Mouse (Mus musculus): ENCODE data around the gene Gm9970. TPM values are rescaled to one million over a fixed set of nuclear protein-coding genes. Genes with fewer than 3 reads are reported as not detected.

Gm9970 gene
- polyA plus RNA-seq (2012; rRNA removed; ENCODE audit: low replicate concordance), result 1.2 TPM in 1 of 2 replicates, not detected in the other

GRCm38 (mm10) chr5:31240637-31241521 is at the start of gene Gm9970, which contains the start of gene Nrbp1:
TSS of gene Gm9970 (minus strand) at chr5:31241232.
TSS of gene Nrbp1 (plus strand) at chr5:31240864.

GRCm38 (mm10) chr5:31251541-31252101 is 10.6 kb upstream of the Gm9970 start, which contains the start of gene Krtcap3:
TSS of gene Krtcap3 (plus strand) at chr5:31251691.

GRCm38 (mm10) chr5:31220448-31221303 is 20.4 kb downstream of the Gm9970 start, which contains the start of gene Ppm1g:
TSS of gene Ppm1g (minus strand) at chr5:31220687.

GRCm38 (mm10) chr5:31201742-31202590 is 39.1 kb downstream of the Gm9970 start, which contains the start of gene Zfp513:
TSS of gene Zfp513 (minus strand) at chr5:31202303.

GRCm38 (mm10) chr5:31192939-31193630 is 47.9 kb downstream of the Gm9970 start, which contains the start of the genes Snx17 and Eif2b4:
TSS of gene Snx17 (plus strand) at chr5:31193227.
TSS of gene Eif2b4 (minus strand) at chr5:31193430.

Other genes starting within 250 kb of the Gm9970 start
- gene Atraid, start 192.9 kb downstream of the Gm9970 start, polyA plus RNA-seq (2012; rRNA removed; ENCODE audit: low replicate concordance), result 39.3 and 58.7 TPM in 2 replicates
- 37.3 and 46.8 TPM in 2 replicates for gene Slc5a6, start 192.3 kb downstream of the Gm9970 start, polyA plus RNA-seq (2012; rRNA removed; ENCODE audit: low replicate concordance)
- 13.4 and 20.9 TPM in 2 replicates for gene Cad, start 186.5 kb downstream of the Gm9970 start, polyA plus RNA-seq (2012; rRNA removed; ENCODE audit: low replicate concordance)
- gene Dnajc5g, start 134.9 kb downstream of the Gm9970 start, polyA plus RNA-seq (2012; rRNA removed; ENCODE audit: low replicate concordance), result not detected in 2 replicates
- gene Slc30a3, start 133.0 kb downstream of the Gm9970 start, polyA plus RNA-seq (2012; rRNA removed; ENCODE audit: low replicate concordance), result 0.15 and 0.69 TPM in 2 replicates
- not detected in 2 replicates for gene Trim54, start 124.5 kb downstream of the Gm9970 start, polyA plus RNA-seq (2012; rRNA removed; ENCODE audit: low replicate concordance)
- not detected in 2 replicates for gene Ucn, start 102.4 kb downstream of the Gm9970 start, polyA plus RNA-seq (2012; rRNA removed; ENCODE audit: low replicate concordance)
- 20.0 and 31.7 TPM in 2 replicates for gene Mpv17, start 87.0 kb downstream of the Gm9970 start, polyA plus RNA-seq (2012; rRNA removed; ENCODE audit: low replicate concordance)
- 0.47 and 0.76 TPM in 2 replicates for gene Gm29609, start 61.3 kb downstream of the Gm9970 start, polyA plus RNA-seq (2012; rRNA removed; ENCODE audit: low replicate concordance)
- 29.7 and 31.1 TPM in 2 replicates for gene Gtf3c2, start 61.1 kb downstream of the Gm9970 start, polyA plus RNA-seq (2012; rRNA removed; ENCODE audit: low replicate concordance)
- 59.4 and 61.7 TPM in 2 replicates for gene Snx17, start 48.0 kb downstream of the Gm9970 start, polyA plus RNA-seq (2012; rRNA removed; ENCODE audit: low replicate concordance)
- 27.5 and 32.1 TPM in 2 replicates for gene Eif2b4, start 47.8 kb downstream of the Gm9970 start, polyA plus RNA-seq (2012; rRNA removed; ENCODE audit: low replicate concordance)
- gene Zfp513, start 38.9 kb downstream of the Gm9970 start, polyA plus RNA-seq (2012; rRNA removed; ENCODE audit: low replicate concordance), result 52.4 and 60.3 TPM in 2 replicates
- gene Ppm1g, start 20.5 kb downstream of the Gm9970 start, polyA plus RNA-seq (2012; rRNA removed; ENCODE audit: low replicate concordance), result 85.7 and 105 TPM in 2 replicates
- gene Nrbp1, start 368 bp downstream of the Gm9970 start, polyA plus RNA-seq (2012; rRNA removed; ENCODE audit: low replicate concordance), result 185 and 336 TPM in 2 replicates
- gene Krtcap3, start 10.5 kb upstream of the Gm9970 start, polyA plus RNA-seq (2012; rRNA removed; ENCODE audit: low replicate concordance), result 217 and 238 TPM in 2 replicates
- 31.0 and 35.5 TPM in 2 replicates for gene Ift172, start 49.9 kb upstream of the Gm9970 start, polyA plus RNA-seq (2012; rRNA removed; ENCODE audit: low replicate concordance)
- gene Fndc4, start 54.8 kb upstream of the Gm9970 start, polyA plus RNA-seq (2012; rRNA removed; ENCODE audit: low replicate concordance), result 2.6 and 5.2 TPM in 2 replicates
- not detected in 2 replicates for gene Gckr, start 56.2 kb upstream of the Gm9970 start, polyA plus RNA-seq (2012; rRNA removed; ENCODE audit: low replicate concordance)
- gene Zfp512, start 211.2 kb upstream of the Gm9970 start, polyA plus RNA-seq (2012; rRNA removed; ENCODE audit: low replicate concordance), result 3.0 and 4.6 TPM in 2 replicates
- gene 4930548H24Rik, start 244.5 kb upstream of the Gm9970 start, polyA plus RNA-seq (2012; rRNA removed; ENCODE audit: low replicate concordance), result not detected in 2 replicates